Mouse (Mus musculus): Measurements from ENCODE around the gene Mycl.
A peak's percentile ranks its signal among the peaks of the same experiment; 100 is the strongest.
"Not testable (repeated sequence)": the region's sequence is repeated elsewhere in the genome, so short reads cannot be mapped to it uniquely, and the experiment has no call there.

The Mycl gene

DNA sequence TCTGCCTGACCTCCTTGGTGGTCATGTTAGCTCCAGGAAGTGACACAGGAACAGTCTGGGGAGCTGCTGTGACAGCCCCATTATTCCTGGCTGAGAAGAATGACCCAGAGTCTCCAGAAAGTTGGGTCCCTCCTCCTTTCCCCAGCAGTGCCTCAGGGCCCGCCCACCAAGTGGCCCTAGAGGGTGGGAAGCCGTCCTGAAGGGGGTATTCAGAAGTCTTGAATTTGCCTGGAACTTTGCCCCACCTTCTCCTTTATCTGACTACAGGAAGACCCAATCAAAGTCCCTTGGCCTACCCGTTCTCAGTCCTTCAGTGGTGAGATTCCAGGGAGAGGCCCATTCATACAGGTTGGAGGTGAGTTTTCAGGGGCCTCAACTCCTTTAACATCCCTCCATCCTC lies 13.5 kb upstream of the Mycl start:
- no peak for DNase-seq

DNA sequence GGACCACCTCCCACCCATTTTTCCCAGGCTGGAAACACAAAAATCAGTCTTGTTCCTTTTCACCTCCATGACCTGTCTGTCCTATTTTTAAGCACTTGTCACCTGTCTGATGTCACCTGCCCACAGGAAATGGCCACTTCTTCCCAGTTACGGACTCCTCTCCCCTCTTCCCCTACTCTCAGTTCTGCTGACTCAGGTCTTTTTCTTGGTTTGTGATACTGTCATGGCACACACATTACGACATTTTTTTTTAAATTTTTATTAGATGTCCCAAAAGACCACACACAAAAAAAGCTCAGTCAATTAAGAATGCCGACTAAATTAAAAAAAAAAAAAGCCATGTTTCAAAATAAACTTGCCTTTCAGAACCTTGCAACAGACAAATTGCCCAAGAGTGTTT lies 12.9 kb upstream of the Mycl start:
- DNase-seq: no peak

DNA sequence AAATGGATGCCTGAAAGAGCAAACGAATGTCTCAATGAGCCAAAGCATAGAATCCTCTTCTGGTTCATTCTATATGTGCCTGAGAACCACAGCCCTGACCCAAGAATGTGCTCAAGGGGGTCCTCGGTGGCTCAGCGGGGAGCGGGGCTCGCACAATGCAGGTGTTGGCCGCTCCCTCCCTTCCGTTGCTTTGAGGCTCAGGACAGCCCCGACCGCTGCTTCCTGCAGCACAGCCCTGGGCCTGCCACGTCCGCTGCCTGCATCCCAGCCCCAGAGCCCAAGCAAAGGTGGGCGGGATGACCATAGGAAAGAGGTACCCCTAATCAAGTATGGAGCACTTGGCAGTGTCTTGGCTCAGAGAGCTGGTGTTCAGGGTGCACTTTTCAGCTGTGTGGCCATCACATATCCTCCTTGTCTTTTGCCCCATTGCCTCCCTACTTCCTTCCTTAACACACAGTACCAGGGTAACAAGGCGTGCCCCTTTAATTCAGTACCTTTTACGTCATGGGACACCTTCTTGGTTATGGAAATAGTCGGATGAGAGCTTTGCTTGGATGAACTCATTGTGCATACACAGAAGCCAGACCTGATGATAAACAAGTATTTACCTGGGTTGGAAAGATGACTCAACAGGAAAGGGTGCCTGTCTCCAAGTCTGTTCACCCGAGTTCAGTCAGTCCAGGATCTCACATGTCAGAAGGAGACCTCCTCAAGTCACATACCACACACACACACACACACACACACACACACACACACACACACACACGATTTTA lies 11.8 kb upstream of the Mycl start:
- no peak for DNase-seq

DNA sequence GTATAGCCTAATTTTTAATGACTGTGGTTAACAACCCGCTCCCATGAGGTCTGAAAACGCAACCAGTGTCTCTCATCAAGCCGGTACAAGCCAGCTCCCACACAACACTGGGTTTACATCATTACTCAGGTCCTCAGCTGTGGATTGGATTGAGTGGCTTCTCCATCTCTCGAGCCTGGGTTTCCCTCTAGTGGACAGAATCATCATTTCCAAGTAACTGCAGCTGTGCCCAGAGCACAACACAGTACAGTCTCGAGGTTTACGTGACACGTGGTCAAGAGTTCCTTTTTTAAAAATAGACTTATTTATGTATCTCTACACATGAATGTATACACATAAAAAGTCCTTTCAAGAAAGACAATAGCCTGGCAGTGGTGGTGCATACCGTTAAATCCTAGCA lies 10.3 kb upstream of the Mycl start:
- peak; percentile 84 for DNase-seq

DNA sequence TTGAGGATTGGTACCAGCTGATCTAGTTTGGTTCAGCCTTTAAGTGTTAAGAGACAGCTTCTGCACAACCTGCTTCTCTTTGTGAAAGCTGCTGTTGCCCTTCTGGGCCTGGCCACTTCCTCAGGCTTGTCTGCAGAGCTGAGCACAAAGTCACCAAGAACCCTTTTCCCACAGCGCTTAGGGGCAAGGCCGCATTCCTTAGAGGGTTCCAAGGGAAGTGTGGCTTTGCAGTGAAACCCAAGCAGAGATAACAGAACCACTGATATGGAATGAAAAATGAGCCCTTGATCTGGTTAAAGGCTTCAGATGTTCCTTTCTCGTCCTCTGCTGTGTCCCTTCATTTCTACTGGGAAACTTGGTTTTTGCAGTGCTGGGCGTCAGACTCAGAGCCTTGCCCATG lies 8.0 kb upstream of the Mycl start:
- no peak for DNase-seq

DNA sequence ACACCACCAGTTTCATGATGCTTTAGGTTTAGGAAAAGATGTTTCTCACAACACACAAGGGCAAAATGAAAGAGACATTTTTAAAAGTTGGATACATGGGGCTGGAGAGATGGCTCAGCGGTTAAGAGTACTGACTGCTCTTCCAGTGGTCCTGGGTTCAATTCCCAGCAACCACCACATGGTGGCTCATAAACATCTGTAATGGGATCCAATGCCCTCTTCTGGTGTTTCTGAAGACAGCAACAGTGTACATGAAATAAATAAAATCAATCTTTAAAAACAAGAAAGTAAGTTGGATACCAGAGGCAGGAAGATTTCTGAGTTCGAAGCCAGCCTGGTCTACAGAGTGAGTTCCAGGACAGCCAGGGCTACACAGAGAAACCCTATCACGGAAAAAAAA lies 7.4 kb upstream of the Mycl start:
- DNase-seq: not testable (repeated sequence)

DNA sequence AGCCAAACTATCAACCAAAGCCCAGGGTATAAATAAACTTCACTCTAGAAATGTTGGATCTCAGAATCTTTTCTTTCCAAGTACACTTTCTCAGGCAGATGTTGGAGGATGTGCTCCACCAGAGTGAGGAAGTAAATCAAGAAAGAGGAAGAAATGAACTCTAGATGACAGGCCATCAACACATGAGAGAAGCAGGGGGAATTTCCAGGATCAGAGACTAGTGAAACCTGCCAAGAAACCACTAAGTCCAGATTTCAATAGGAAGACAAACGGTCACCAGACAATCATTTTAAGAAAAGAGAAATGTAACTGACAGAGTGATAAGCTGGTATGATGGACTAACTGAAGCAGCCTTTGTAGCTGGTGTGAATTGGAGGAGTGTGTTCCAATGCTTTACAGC lies 4.3 kb upstream of the Mycl start:
- no peak for DNase-seq

DNA sequence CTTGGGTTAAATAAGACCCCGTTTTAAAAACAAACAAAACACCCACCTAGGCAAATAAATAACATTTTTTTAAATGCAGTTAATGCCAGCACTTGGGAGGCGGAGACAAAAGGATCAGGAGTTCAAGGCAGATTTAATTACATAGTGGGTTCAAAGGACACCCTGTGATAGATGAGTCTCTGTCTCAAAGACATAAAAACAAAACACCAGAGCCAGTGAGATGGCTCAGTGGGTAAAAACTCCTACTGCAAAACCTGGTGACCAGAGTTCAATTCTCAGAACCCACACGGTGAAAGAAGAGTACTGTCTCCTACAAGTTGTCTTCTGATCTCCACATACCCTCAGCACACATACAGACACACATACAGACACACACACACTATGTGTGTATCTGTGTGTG lies 3.2 kb upstream of the Mycl start:
- DNase-seq: no peak

DNA sequence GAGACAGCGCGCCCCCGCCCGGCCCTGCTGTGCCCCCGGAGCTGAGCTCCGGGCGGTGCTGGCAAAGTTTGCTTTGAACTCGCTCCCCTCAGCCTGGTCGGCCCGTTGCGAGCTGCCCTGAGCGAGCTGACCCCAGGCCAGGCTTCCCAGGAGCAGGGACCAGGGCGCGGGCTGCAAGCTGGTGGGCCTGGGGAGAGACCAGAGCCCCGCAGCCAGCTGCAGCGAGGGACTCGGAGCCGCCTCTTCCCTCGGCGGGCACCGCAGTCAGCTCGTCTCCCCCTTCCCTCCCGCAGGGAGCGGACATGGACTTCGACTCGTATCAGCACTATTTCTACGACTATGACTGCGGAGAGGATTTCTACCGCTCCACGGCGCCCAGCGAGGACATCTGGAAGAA lies 767 bp downstream of the Mycl start:
- DNase-seq: no peak

DNA sequence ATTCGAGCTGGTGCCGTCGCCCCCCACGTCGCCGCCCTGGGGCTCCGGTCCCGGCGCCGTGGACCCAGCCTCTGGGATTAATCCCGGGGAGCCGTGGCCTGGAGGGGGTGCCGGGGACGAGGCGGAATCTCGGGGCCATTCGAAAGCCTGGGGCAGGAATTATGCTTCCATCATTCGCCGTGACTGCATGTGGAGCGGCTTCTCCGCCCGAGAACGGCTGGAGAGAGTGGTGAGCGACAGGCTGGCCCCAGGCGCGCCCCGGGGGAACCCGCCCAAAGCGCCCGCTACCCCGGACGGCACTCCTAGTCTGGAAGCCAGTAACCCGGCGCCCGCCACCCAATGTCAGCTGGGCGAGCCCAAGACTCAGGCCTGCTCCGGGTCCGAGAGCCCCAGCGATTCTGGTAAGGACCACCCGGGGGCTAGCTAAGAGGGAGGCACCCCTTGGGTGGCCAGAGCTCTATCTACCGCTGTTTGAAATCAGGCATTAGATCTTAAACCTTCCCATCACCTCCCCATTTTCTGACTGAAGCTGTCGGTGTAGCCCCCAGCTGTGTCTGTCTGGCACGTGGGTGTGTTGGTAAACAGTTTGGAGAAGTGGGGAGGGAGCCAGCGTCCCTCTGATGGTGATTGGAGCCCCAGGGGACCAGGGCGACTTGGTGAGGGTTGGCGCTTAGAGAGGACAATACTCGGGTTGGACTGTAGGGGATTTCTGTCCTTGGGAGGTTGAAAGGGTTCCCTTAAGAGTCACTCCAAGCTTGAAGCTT lies 1.3 kb downstream of the Mycl start:
- peak; percentile 34 for DNase-seq

DNA sequence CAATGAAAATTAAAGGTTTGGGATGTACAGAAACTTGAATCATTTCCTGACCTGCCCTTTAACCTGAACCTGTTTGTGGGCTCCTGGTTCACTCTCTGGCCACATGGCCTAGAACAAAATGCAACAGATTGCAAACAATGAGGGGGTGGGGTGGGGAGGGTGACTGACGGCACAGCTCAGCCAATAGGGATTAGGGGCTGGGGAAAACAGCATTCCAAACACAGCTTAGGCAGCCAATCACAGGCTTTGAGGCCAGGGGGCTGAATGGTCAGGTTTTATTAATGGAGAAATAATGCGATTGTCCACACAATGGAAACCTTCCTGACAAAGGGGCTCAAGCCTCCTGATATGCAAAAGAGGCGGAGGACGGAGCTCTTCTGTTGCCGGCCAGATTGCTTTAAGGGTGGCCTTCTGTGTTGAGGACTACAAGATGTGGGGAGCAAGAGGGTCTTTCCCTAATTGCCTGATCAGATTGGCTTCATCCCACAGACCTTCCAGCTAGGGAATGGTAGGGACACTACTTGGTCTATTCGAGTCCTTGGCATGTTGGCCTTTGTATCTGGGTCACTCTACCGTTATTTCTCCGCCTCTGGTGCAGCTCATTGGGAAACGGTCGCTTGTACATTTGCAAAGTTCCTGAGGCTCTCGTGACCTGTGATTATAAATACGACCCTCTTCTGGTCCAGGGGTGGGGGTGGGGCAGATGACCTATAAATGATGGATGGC lies 3.2 kb downstream of the Mycl start:
- DNase-seq: no peak

DNA sequence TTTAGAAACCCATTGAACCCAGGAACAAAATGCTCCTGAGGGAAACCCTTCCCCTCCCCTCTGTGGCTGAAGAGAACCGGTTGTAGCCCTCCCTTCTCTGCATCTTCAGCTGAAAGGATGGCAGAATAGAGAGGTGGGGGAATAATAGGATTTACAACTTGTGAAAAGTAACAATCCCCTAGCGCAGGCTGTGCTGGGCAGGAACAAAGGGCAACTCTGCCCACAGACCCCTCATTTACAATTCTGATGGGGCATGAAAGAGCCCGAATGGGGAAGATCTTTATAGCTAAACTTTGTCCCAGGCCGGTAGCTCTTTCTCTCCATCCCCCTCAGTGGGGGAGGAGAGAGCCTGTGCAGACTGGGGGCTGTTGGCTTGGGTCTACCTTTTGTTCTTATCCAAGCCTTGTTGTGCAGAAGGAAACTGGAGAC lies 3.8 kb downstream of the Mycl start:
- no peak for DNase-seq

DNA sequence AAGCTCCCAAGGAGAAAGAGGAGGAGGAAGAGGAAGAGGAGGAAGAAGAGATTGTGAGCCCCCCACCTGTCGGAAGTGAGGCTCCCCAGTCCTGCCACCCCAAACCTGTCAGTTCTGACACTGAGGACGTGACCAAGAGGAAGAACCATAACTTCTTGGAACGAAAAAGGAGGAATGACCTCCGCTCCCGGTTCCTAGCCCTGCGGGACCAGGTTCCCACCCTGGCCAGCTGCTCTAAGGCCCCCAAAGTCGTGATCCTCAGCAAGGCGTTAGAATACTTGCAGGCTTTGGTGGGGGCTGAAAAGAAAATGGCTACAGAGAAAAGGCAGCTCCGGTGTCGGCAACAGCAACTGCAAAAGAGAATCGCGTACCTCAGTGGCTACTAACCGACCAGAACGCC lies 4.7 kb downstream of the Mycl start:
- no peak for DNase-seq

DNA sequence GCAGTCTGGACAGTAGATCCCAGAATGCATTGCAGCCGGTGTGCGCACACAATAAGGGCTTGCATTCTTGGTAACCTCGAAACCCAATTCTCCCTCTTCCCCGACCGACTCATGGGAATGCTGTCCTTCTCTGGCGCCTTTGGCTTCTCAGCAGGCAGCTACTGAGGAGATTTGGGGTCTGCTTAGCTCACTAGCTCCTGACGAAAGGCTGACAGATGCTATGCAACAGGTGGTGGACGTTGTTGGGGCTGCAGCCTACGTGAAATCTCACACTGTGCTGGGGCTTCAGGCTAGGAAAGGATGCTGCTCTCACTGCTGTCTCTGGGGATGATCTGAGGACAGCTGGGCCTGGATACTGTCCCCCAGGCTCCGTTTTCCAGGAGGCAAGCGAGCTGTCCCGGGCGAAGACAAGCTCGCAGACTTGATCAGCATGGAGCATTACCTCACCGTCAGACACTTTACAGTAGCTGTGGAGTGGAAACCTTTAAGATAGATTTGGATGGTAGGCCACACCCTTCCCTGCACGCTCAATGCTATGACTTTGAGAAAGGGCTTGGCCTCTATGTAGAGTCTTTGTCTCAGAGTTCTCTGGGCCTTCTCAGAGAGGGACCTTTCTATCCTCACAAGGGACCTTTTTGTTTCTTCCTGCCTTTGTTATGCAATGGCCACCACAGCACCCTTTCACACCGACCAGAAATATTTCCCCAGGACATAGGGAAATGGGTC lies 5.3 kb downstream of the Mycl start:
- DNase-seq: no peak

DNA sequence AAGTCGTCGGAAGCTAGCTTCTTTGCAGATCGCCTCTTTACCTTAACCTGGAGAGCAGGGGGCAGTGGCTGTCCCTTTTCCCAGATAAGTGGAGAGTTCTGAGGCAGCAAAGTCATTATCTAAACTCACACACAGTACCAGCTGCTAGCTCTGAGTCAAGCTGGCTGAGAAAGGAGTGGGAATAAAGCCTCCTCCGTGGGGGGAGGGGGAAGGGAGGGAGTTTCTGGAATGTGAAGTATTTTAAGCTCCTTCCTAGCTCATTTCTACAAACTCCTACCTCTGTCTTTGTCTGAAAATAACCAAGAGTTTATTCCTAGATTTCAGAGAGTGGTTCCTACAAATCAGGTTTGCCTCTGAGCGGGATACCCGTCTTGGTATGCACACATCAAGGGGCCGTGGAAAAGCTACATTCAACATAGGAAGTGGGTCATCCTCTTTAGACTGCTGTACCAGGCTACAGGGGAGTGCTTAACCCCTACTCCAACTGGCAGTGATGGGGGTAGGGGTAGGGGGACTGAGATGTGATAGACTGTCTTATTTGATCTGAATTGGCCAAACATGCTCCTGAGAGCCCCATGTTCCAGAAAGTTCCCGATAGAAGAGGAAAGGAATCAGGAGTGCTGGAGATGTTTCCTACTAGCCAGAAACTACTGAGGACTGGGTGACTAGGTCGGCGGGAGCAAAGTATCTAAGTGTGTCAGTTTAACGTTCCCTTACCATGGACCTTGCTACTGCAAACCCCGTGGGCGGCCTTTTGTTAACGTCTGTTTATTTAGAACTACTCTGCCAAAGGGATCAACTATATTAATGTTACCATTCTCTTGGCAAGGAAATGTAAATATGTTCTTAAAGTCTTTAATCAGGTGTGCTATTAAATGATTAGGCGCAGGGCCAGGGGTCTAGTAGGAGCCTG lies 9.9 kb downstream of the Mycl start:
- DNase-seq: peak; percentile 57

DNA sequence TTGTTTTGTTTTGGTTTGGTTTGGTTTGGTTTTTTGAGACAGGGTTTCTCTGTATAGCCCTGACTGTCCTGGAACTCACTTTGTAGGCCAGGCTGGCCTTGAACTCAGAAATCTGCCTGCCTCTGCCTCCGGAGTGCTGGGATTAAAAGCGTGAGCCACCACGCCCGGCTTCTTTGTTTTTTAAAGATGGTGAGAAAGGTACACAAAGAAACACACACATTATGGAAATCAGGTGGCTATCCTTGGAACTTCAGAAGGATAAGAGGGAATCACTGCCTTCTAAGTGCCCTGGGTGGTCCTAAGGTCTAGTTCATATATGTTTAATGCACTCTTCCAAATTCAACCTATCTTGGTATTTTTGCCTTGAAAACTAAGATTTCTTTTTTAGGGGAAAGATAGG lies 17.0 kb downstream of the Mycl start:
- DNase-seq: not testable (repeated sequence)

DNA sequence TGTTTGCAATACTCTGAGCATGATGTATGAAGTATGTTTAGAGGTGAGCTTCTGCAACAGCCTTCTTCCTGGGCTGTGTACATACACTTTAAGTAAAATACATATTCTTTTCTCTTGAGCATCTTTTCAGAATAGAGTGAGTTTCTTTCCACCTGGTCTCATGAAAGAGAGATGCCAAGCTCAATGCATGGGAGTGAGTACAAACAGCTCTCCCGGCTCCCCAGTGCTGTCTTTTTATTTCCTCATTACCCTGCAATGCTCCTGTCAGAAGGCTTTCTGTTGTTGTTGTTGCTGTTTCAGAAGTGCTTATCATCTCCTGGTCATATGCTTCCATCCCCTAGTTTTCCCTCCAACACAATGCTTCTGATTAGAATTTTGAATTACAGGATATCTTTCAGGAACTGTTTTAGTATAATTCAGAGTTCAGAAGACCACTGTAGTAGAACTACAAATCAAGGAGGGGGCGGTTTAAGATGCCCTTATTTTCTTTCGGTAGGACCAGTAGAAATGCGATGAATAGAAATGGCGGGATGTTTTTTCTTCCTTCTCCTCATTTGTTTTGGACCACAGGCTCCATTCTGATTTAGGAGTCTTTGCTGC lies 18.0 kb downstream of the Mycl start:
- no peak for DNase-seq

DNA sequence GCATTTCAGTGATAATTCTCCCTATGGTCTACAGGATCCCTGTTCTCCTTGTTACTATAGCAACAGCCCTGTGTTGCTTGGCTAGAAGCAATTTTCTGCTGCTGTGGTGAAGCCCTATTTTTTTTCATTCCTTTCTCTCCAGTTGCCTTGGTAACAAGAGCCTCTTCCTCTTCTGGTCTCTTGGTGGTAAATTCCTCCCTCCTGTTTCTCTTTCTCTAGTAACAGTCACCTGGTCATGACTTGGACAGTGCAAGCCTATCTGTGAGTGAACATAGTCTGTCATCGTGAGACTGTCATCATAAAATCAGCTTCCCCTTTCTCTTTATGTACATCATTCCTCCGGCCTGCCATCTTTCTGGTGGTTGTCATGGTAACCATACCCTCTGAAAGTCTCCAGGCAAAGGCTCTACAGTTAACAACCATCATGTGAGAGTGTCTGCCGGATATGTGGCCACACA lies 18.5 kb downstream of the Mycl start:
- DNase-seq: no peak

DNA sequence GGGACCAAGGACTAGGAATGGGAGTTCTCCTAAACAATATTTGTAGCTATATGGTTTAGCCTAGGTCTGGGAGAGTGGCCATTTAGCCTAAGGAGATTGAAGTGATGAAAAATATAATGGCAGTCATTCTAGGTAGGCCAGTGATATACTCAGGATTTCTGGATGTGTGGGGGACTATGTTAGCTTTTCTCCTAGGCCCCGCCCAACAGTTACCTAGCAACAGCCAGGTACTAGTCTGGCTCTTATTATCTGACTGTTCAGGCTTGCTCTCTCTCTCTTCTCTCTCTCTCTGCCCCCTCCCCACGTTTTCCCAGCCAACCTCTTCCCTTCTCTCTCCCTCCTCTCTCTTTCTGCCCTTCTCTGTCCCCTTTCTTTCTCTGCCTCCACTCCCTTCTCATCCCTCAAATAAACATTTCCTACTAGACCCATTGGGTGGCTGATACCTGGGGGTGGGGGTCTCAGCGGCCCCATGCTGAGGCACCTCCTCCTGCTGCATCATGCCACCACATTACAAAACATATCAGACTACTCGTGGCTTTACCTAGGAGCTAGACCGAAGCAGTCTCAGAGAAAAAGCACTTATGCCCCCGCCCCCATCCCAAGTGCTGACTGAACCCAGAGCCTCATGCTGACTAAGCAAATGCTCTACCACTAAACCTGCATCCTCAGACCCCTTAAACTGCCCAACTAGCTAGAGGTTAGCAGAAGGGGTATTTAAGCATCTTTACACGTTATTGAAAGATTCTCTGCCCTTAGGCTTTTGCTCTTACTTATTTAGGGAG lies 19.2 kb downstream of the Mycl start:
- no peak for DNase-seq

DNA sequence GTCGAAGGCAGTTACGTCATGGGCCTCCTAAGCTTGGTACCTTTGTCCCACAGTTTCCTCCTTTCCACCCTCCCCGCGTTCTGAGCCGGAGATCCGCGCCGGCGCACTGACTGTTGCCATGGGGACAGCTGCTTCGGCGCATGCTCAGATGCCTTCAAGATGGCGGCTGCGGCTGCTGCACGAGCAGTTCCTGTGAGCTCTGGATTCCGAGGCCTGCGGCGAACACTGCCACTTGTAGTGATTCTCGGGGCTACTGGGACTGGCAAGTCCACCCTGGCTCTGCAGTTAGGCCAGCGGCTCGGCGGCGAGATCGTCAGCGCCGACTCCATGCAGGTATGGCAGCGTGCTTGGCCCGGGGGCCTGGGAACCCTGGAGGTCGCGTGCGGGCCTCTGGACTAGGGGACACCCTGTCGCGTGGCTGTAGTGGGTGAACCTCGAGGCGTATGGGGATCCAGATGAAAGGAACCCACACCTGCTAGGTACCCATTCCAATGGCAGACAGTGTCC lies 21.1 kb downstream of the Mycl start, which contains the start of gene Trit1:
Gene Trit1 (plus strand): TSS at position 147 of the 507 bp plus-strand sequence.
- DNase-seq: peak; percentile 96

All from lung, postnatal 36 days (tissue).